Comparison of ENCODE assay signal across 26 mouse cellular contexts in genomic region chr4:12246595-12246994, GRCm38 (mm10).
DNase-seq lines count a peak whose midpoint lies in the region; ATAC-seq and TF ChIP-seq lines count a peak whose summit lies in the region.
"Had no signal": no experiment of that assay in that cellular context is flagged by ENCODE, and none has a peak within 500 bp of the region (broad histone marks: within the 10 kb centered on the region; RNA-seq: fewer than 3 reads in every experiment).

No protein-coding gene starts in this region.

- dilution Hi-C loops in CH12.LX (cut with MboI; ENCODE audit: extremely low pct_ligation_motif_present, extremely low pct_unique_long_range_greater_than_20kb, low sequenced_read_pairs) = no loop called here

- peak; percentile 55 for TF ChIP-seq RAD21 in CH12.LX (IDR thresholded peaks at IDR 0.05; ENCODE audit: low read depth, low read length)

- H3K79me2 ChIP-seq in CH12.LX (replicated peaks; ENCODE audit: control insufficient read depth, extremely low read depth, insufficient read depth, poor library complexity, severe bottlenecking) = no peaks in the 10 kb centered on the region

- no peak for TF ChIP-seq POLR2A in CH12.LX (IDR thresholded peaks at IDR 0.05; ENCODE audit: low read depth, low read length)

- ATAC-seq in hindbrain, embryonic 13.5 days (ENCODE audit: low FRiP score) = no peak
- ATAC-seq: forebrain, embryonic 13.5 days; hindbrain, embryonic 16.5 days; liver, embryonic 12.5 days; liver, postnatal 0 days had no signal

- no peaks in the 10 kb centered on the region for H3K36me3 ChIP-seq in CH12.LX (replicated peaks in 1 of 2; ENCODE audit: control insufficient read depth in 1 of 2, insufficient read depth in 1 of 2, low read length in 1 of 2)
- no peaks in the 10 kb centered on the region for H3K36me3 ChIP-seq in hindbrain, embryonic 13.5 days
- H3K36me3 ChIP-seq: hindbrain, embryonic 10.5 days; limb, embryonic 12.5 days; liver, embryonic 12.5 days; stomach, embryonic 15.5 days had no signal

- in situ Hi-C loops in CH12.LX (cut with MboI; ENCODE audit: low pct_ligation_motif_present, low pct_unique_long_range_greater_than_20kb, low sequenced_read_pairs) = loop anchor here (25.0 kb wide), 1 partner anchor 1541 kb away; no protein-coding TSS in a partner anchor

- H3K9me3 ChIP-seq in CH12.LX (replicated peaks; ENCODE audit: low read length) = no peaks in the 10 kb centered on the region
- no peaks in the 10 kb centered on the region for H3K9me3 ChIP-seq in hindbrain, embryonic 13.5 days
- H3K9me3 ChIP-seq: forebrain, embryonic 13.5 days; hindbrain, embryonic 10.5 days; limb, embryonic 12.5 days; liver, embryonic 12.5 days; stomach, embryonic 15.5 days had no signal

- H3K4me1 ChIP-seq in CH12.LX (ENCODE audit: control insufficient read depth in 1 of 2, insufficient read depth in 2 of 2) = no peaks in the 10 kb centered on the region
- H3K4me1 ChIP-seq in hindbrain, embryonic 13.5 days (replicated peaks) = peaks cover 3% of the 10 kb centered on the region; the same call in 1 of the 2 replicates
- H3K4me1 ChIP-seq: hindbrain, embryonic 10.5 days; limb, embryonic 12.5 days; liver, embryonic 12.5 days; stomach, embryonic 15.5 days had no signal

- no peak overlapping the region for H3K9ac ChIP-seq in CH12.LX (ENCODE audit: insufficient read depth, low read depth)
- H3K9ac ChIP-seq in hindbrain, embryonic 13.5 days = no peak overlapping the region
- H3K9ac ChIP-seq: forebrain, embryonic 13.5 days; limb, embryonic 12.5 days; liver, embryonic 12.5 days; liver, postnatal 0 days; stomach, embryonic 15.5 days had no signal

- WGBS in hindbrain, embryonic 13.5 days = 66% methylated on average over 4 of the region's 4 CpGs

- H3K27ac ChIP-seq in layer of hippocampus, adult 2 months = no peak overlapping the region
- no peak overlapping the region for H3K27ac ChIP-seq in CH12.LX (ENCODE audit: insufficient read depth, low read depth)
- no peak overlapping the region for H3K27ac ChIP-seq in hindbrain, embryonic 13.5 days
- H3K27ac ChIP-seq: forebrain, embryonic 13.5 days; hindbrain, embryonic 10.5 days; left cerebral cortex, adult 2 months; limb, embryonic 12.5 days; liver, embryonic 12.5 days; macrophage; stomach, embryonic 15.5 days had no signal

- no peak for TF ChIP-seq EP300 in CH12.LX (IDR thresholded peaks at IDR 0.05; ENCODE audit: low read length)

- TF ChIP-seq CTCF in layer of hippocampus, adult 2 months (conservative IDR thresholded peaks at IDR 0.05) = 0 out of 2 replicates have a peak, but pooled peaks have one; percentile 13
- peak in 1 of 2 experiments; percentile 70; a peak in 2 of 4 replicates for TF ChIP-seq CTCF in CH12.LX (conservative IDR thresholded peaks at IDR 0.05 in 1 of 2, IDR thresholded peaks at IDR 0.05 in 1 of 2; ENCODE audit: low read depth in 2 of 2, low read length in 2 of 2)

- peak; percentile 5 for DNase-seq in adrenal gland, postnatal 25 days
- no peak for DNase-seq in adrenal gland, adult 2 months
- DNase-seq in layer of hippocampus, adult 2 months (ENCODE audit: low spot score in 2 of 2) = no peak
- no peak for DNase-seq in layer of hippocampus, postnatal 25 days (ENCODE audit: extremely low spot score in 1 of 2, low spot score in 1 of 2)
- DNase-seq in CH12.LX (ENCODE audit: extremely low read depth) = peak; percentile 6
- DNase-seq in ZHBTc4 (ENCODE audit: low read depth, low spot score) = peak; percentile 14
- no peak for DNase-seq in cerebellum, adult 11-12 months
- DNase-seq: cerebellum, adult 8-10 months; cerebellum, postnatal 36 days; gastrocnemius, postnatal 36 days; heart, postnatal 14 days; kidney, adult 8-10 months; kidney, postnatal 14 days; liver, postnatal 0 days; midbrain, embryonic 14.5 days; right cerebral cortex, postnatal 14 days; thymus, postnatal 25 days had no signal

- no peaks in the 10 kb centered on the region for H3K27me3 ChIP-seq in CH12.LX (replicated peaks)
- no peaks in the 10 kb centered on the region for H3K27me3 ChIP-seq in hindbrain, embryonic 13.5 days
- H3K27me3 ChIP-seq: limb, embryonic 12.5 days; liver, embryonic 12.5 days; stomach, embryonic 15.5 days had no signal

- no peak overlapping the region for H3K4me3 ChIP-seq in layer of hippocampus, adult 2 months
- H3K4me3 ChIP-seq in CH12.LX (replicated peaks in 1 of 3; ENCODE audit: low read depth in 2 of 3, low read length in 2 of 3, poor library complexity in 1 of 3) = no peak overlapping the region
- no peak overlapping the region for H3K4me3 ChIP-seq in hindbrain, embryonic 13.5 days
- H3K4me3 ChIP-seq: forebrain, embryonic 13.5 days; hindbrain, embryonic 10.5 days; left cerebral cortex, adult 2 months; limb, embryonic 12.5 days; liver, embryonic 12.5 days; stomach, embryonic 15.5 days had no signal

- H3K4me2 ChIP-seq in CH12.LX (ENCODE audit: insufficient read depth, low read depth, poor library complexity, severe bottlenecking) = no peak overlapping the region; the same call in 1 of the 2 replicates
- no peak overlapping the region for H3K4me2 ChIP-seq in hindbrain, embryonic 13.5 days
- H3K4me2 ChIP-seq: forebrain, embryonic 13.5 days; limb, embryonic 12.5 days; liver, embryonic 12.5 days; stomach, embryonic 15.5 days had no signal

TF ChIP-seq in CH12.LX, 34 proteins besides CTCF, POLR2A, EP300 and RAD21:
- TF ChIP-seq SMC3 (IDR thresholded peaks at IDR 0.05; ENCODE audit: low read depth, low read length) = peak; percentile 52
- no peak for TF ChIP-seq HCFC1 (IDR thresholded peaks at IDR 0.05; ENCODE audit: low read depth, low read length)

Comparison
In these comparisons a context has a peak if more than half of its experiments do, and no peak if none do; other contexts are left out.
1. DNase-seq: peak in adrenal gland, postnatal 25 days (single experiment), CH12.LX (single experiment) and ZHBTc4 (single experiment); none in adrenal gland, adult 2 months (single experiment), layer of hippocampus, adult 2 months (0 of 2), layer of hippocampus, postnatal 25 days (0 of 2) and cerebellum, adult 11-12 months (single experiment).